ENCODE assay signal across 8 mouse cellular contexts in the genomic region with DNA sequence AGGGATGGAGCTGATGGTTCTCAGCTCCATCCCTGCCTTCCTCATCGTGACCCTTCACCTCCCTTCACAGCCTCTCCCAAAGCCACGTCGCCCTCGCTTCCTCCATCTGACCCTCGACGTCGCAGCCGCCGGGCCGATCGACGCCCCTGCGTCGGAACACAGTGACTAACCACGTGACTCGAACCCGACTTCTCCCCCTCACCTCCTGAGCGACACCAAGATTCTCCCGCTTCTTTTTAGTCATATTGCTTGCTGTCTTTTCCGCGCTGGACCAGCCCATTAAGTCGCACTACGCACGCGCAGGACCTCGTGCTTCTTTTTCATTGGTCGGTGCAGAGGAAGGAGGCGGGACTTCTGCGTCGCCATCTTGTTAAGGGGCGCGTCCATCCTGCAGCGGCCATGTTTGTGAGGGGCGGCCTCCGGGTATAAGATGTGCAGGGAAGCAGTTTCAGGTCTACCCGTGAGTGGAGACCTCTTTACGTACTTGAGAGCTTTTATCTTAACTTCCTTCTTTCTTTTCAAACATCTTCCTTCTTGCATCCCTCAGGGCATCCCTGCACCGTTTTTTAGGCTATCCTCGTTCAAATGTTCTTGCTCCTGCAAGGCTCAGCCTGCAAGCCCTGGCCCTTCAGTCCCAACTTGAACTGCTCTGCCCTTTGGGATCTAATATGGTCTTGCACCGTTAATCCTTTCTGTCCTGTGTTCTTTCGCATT. TPM values are rescaled to one million over a fixed set of nuclear protein-coding genes. Genes with fewer than 3 reads are reported as not detected.
A peak's percentile ranks its signal among the peaks of the same experiment; 100 is the strongest.
DNase-seq lines count a peak whose midpoint lies in the region; ATAC-seq and TF ChIP-seq lines count a peak whose summit lies in the region.

TSS of gene Ccdc167 (minus strand) at position 313 of the 714 bp plus-strand sequence.

- H3K36me3 ChIP-seq in embryonic facial prominence, embryonic 14.5 days (ENCODE audit: control insufficient read depth, insufficient read depth, low read length) = no peaks in the 10 kb centered on the region
- no peaks in the 10 kb centered on the region for H3K36me3 ChIP-seq in heart, adult 2 months (ENCODE audit: control insufficient read depth, insufficient read depth, low read length)
- H3K36me3 ChIP-seq in limb, embryonic 13.5 days = peaks cover 6% of the 10 kb centered on the region; the same call in 1 of the 2 replicates
- no peaks in the 10 kb centered on the region for H3K36me3 ChIP-seq in midbrain, embryonic 16.5 days (ENCODE audit: control insufficient read depth, insufficient read depth, low read length)

- H3K27me3 ChIP-seq in embryonic facial prominence, embryonic 14.5 days (replicated peaks; ENCODE audit: control insufficient read depth, insufficient read depth, low read length) = no peaks in the 10 kb centered on the region
- no peaks in the 10 kb centered on the region for H3K27me3 ChIP-seq in heart, adult 2 months (ENCODE audit: control insufficient read depth, insufficient read depth, low read length)
- H3K27me3 ChIP-seq in limb, embryonic 13.5 days = no peaks in the 10 kb centered on the region
- H3K27me3 ChIP-seq in midbrain, embryonic 16.5 days (ENCODE audit: control insufficient read depth, insufficient read depth, low read depth, low read length) = no peaks in the 10 kb centered on the region

- H3K4me3 ChIP-seq in embryonic facial prominence, embryonic 14.5 days (ENCODE audit: low read depth, low read length) = peak within 1 kb of the TSS; percentile 52
- H3K4me3 ChIP-seq in heart, adult 2 months = peak within 1 kb of the TSS; percentile 85
- peak within 1 kb of the TSS; percentile 59 for H3K4me3 ChIP-seq in limb, embryonic 13.5 days
- H3K4me3 ChIP-seq in midbrain, embryonic 16.5 days (ENCODE audit: low read depth, low read length) = peak within 1 kb of the TSS; percentile 64

- H3K79me2 ChIP-seq in heart, adult 2 months (replicated peaks; ENCODE audit: control insufficient read depth, insufficient read depth, low read length) = no peaks in the 10 kb centered on the region

- no peaks in the 10 kb centered on the region for H3K9me3 ChIP-seq in embryonic facial prominence, embryonic 14.5 days (ENCODE audit: control insufficient read depth, low read length)
- no peaks in the 10 kb centered on the region for H3K9me3 ChIP-seq in limb, embryonic 13.5 days
- H3K9me3 ChIP-seq in midbrain, embryonic 16.5 days (replicated peaks; ENCODE audit: control insufficient read depth, low read length, poor library complexity, severe bottlenecking) = no peaks in the 10 kb centered on the region

- no peak for TF ChIP-seq CTCF in heart, adult 2 months (IDR thresholded peaks at IDR 0.05)

- WGBS in embryonic facial prominence, embryonic 14.5 days = 5% methylated on average over 41 of the region's 41 CpGs
- WGBS in heart, adult 2 months = 5% methylated on average over 41 of the region's 41 CpGs
- 5% methylated on average over 41 of the region's 41 CpGs for WGBS in limb, embryonic 13.5 days
- 4% methylated on average over 41 of the region's 41 CpGs for WGBS in midbrain, embryonic 16.5 days

- TF ChIP-seq EP300 in heart, adult 2 months (IDR thresholded peaks at IDR 0.05; ENCODE audit: insufficient read depth, low read depth, low read length) = 0 out of 2 replicates have a peak, but pooled peaks have one; percentile 32

- intact Hi-C loops in heart, adult 2 months (cut with DNase I) = loop anchor here (2.0 kb wide), 1 partner anchor 56 kb away; the partner anchor contains the start of gene Cmtr1

- 0 out of 2 replicates have a peak, but pooled peaks cover 5% of the 10 kb centered on the region for H3K4me1 ChIP-seq in embryonic facial prominence, embryonic 14.5 days (ENCODE audit: control insufficient read depth, insufficient read depth, low read length)
- peaks cover 1% of the 10 kb centered on the region for H3K4me1 ChIP-seq in heart, adult 2 months (ENCODE audit: control insufficient read depth, insufficient read depth, low read length)
- H3K4me1 ChIP-seq in limb, embryonic 13.5 days = peaks cover 29% of the 10 kb centered on the region
- H3K4me1 ChIP-seq in midbrain, embryonic 16.5 days (ENCODE audit: control insufficient read depth, insufficient read depth, low read length) = peaks cover 17% of the 10 kb centered on the region

- no peak within 1 kb of the TSS; the same call in 1 of the 2 replicates for H3K27ac ChIP-seq in embryonic facial prominence, embryonic 14.5 days (replicated peaks; ENCODE audit: low read depth, low read length)
- H3K27ac ChIP-seq in heart, adult 2 months = peak within 1 kb of the TSS; percentile 70
- H3K27ac ChIP-seq in limb, embryonic 13.5 days = peak within 1 kb of the TSS; percentile 23; the same call in 1 of the 2 replicates
- H3K27ac ChIP-seq in midbrain, embryonic 16.5 days (ENCODE audit: low read length) = peak within 1 kb of the TSS; percentile 76

- peak; percentile 98 for DNase-seq in 3T3-L1 (ENCODE audit: low read depth, low spot score)
- peak; percentile 87 to 94 for DNase-seq in adrenal gland, postnatal 4 days (ENCODE audit: low spot score in 2 of 2)
- peak; percentile 98 for DNase-seq in embryonic facial prominence, embryonic 14.5 days (ENCODE audit: low spot score)
- peak; percentile 95 to 96 for DNase-seq in heart, adult 2 months
- DNase-seq in kidney, adult 8-10 months = peak; percentile 95 to 97
- DNase-seq in spleen, postnatal 10 days (ENCODE audit: low spot score in 2 of 2) = peak; percentile 95

- peak; percentile 97 for ATAC-seq in embryonic facial prominence, embryonic 14.5 days (ENCODE audit: low read depth)
- ATAC-seq in limb, embryonic 13.5 days (ENCODE audit: low FRiP score, low read depth) = peak; percentile 94
- peak; percentile 95 for ATAC-seq in midbrain, embryonic 16.5 days

- H3K4me2 ChIP-seq in embryonic facial prominence, embryonic 14.5 days (ENCODE audit: low read depth, low read length) = peak within 1 kb of the TSS; percentile 70
- H3K4me2 ChIP-seq in limb, embryonic 13.5 days (replicated peaks) = peak within 1 kb of the TSS; percentile 78
- H3K4me2 ChIP-seq in midbrain, embryonic 16.5 days (ENCODE audit: low read length) = peak within 1 kb of the TSS; percentile 75

- H3K9ac ChIP-seq in embryonic facial prominence, embryonic 14.5 days (ENCODE audit: low read depth, low read length) = peak within 1 kb of the TSS; percentile 63
- H3K9ac ChIP-seq in heart, adult 2 months (ENCODE audit: low read depth, low read length) = peak within 1 kb of the TSS; percentile 70
- H3K9ac ChIP-seq in limb, embryonic 13.5 days = peak within 1 kb of the TSS; percentile 74
- H3K9ac ChIP-seq in midbrain, embryonic 16.5 days (ENCODE audit: low read depth, low read length) = peak within 1 kb of the TSS; percentile 71

- peak; percentile 56 for TF ChIP-seq POLR2A in heart, adult 2 months (IDR thresholded peaks at IDR 0.05; ENCODE audit: insufficient read depth, low read depth, low read length)

RNA-seq across cellular contexts. Expression of gene Ccdc167, which starts in this region (rescaled TPM):
- 10 to 100 TPM; 18.2 to 19.3 TPM for total RNA-seq in adrenal gland, postnatal 4 days (2021)
- 14.9 and 15.2 TPM in 2 replicates for polyA plus RNA-seq in embryonic facial prominence, embryonic 14.5 days (2014; fragmentation: Nextera tagmentation; extraction: Ambion mirVana)
- 10 to 100 TPM; 11.4 to 11.8 TPM for total RNA-seq in heart, adult 2 months (2021)
- 6.9 and 11.1 TPM in 2 replicates for polyA plus RNA-seq in heart, adult 2 months (2012; rRNA removed)
- polyA plus RNA-seq in limb, embryonic 13.5 days (2015; fragmentation: Nextera tagmentation; extraction: Ambion mirVana) = 12.7 and 14.4 TPM in 2 replicates
- 9.9 and 10.9 TPM in 2 replicates for polyA plus RNA-seq in midbrain, embryonic 16.5 days (2015; fragmentation: Nextera tagmentation; extraction: Ambion mirVana)
